Mouse (Mus musculus) cerebellum, adult 8-10 months (tissue): Measurements from ENCODE around the gene Tfam.
A peak's percentile ranks its signal among the peaks of the same experiment; 100 is the strongest.

ENCODE experiments used
- DNase-seq: peaks from one replicate; pipeline ENCODE4 v3.0.0; 2022

The Tfam gene

GRCm38 (mm10) chr10:71238240-71238554, at the start of gene Tfam:
Gene Tfam, minus strand, starts transcription at chr10:71238280.
- DNase-seq: no peak

GRCm38 (mm10) chr10:71285126-71285580, 47.1 kb upstream of the Tfam start, which contains the start of gene Ube2d1:
Gene Ube2d1, minus strand, starts transcription at chr10:71285262.
- DNase-seq: peak; percentile 90

- peak; percentile 36 for DNase-seq
Observed at GRCm38 (mm10) chr10:71284511-71285125, 46.5 kb upstream of the Tfam start.

- no peak for DNase-seq
Observed at GRCm38 (mm10) chr10:71284131-71284510, 46.0 kb upstream of the Tfam start.

- no peak for DNase-seq
Observed at GRCm38 (mm10) chr10:71273008-71273739, 35.1 kb upstream of the Tfam start.

GRCm38 (mm10) chr10:71267973-71268372, 29.9 kb upstream of the Tfam start:
- DNase-seq: no peak

- DNase-seq: no peak
Observed at GRCm38 (mm10) chr10:71267511-71267910, 29.4 kb upstream of the Tfam start.

- DNase-seq: no peak
Observed at GRCm38 (mm10) chr10:71265067-71265466, 27.0 kb upstream of the Tfam start.

- DNase-seq: no peak
Observed at GRCm38 (mm10) chr10:71261637-71262036, 23.6 kb upstream of the Tfam start.

GRCm38 (mm10) chr10:71258943-71259342, 20.9 kb upstream of the Tfam start:
- no peak for DNase-seq

- no peak for DNase-seq
Observed at GRCm38 (mm10) chr10:71258516-71258915, 20.4 kb upstream of the Tfam start.

GRCm38 (mm10) chr10:71253147-71253546, 15.1 kb upstream of the Tfam start:
- DNase-seq: no peak

GRCm38 (mm10) chr10:71252421-71252820, 14.3 kb upstream of the Tfam start:
- DNase-seq: no peak

- no peak for DNase-seq
Observed at GRCm38 (mm10) chr10:71251846-71252245, 13.8 kb upstream of the Tfam start.

GRCm38 (mm10) chr10:71251256-71251655, 13.2 kb upstream of the Tfam start:
- no peak for DNase-seq

GRCm38 (mm10) chr10:71250472-71250871, 12.4 kb upstream of the Tfam start:
- peak; percentile 86 for DNase-seq

GRCm38 (mm10) chr10:71249086-71249880, 11.2 kb upstream of the Tfam start:
- peak; percentile 34 for DNase-seq

GRCm38 (mm10) chr10:71246956-71247355, 8.9 kb upstream of the Tfam start:
- no peak for DNase-seq

- no peak for DNase-seq
Observed at GRCm38 (mm10) chr10:71239479-71240120, 1.5 kb upstream of the Tfam start.

- DNase-seq: peak; percentile 96
Observed at GRCm38 (mm10) chr10:71237516-71238239, 402 bp downstream of the Tfam start.

GRCm38 (mm10) chr10:71234071-71234470, 4.0 kb downstream of the Tfam start:
- no peak for DNase-seq

- DNase-seq: peak; percentile 74
Observed at GRCm38 (mm10) chr10:71225894-71226293, 12.2 kb downstream of the Tfam start.

- DNase-seq: no peak
Observed at GRCm38 (mm10) chr10:71223101-71223500, 15.0 kb downstream of the Tfam start.
